Mouse (Mus musculus): ENCODE results near the gene E130309D02Rik.

The E130309D02Rik gene

GRCm38 (mm10) chr5:143266794-143267193 lies 48.4 kb downstream of the E130309D02Rik start:
- no peak for DNase-seq (ENCODE audit: low read depth)

- no peak for DNase-seq (ENCODE audit: low read depth)
These were observed 49.8 kb downstream of the E130309D02Rik start for GRCm38 (mm10) chr5:143265409-143265808.

- no peak for DNase-seq (ENCODE audit: low read depth)
These were observed 50.5 kb downstream of the E130309D02Rik start for GRCm38 (mm10) chr5:143264689-143265088.

GRCm38 (mm10) chr5:143261636-143262035 lies 53.5 kb downstream of the E130309D02Rik start:
- no peak for DNase-seq (ENCODE audit: low read depth)

- DNase-seq (ENCODE audit: low read depth) = no peak
These were observed 59.4 kb downstream of the E130309D02Rik start for GRCm38 (mm10) chr5:143255802-143256201.

GRCm38 (mm10) chr5:143255131-143255519 lies 60.0 kb downstream of the E130309D02Rik start:
- DNase-seq (ENCODE audit: low read depth) = no peak

GRCm38 (mm10) chr5:143254487-143255130 lies 60.6 kb downstream of the E130309D02Rik start:
- no peak for DNase-seq (ENCODE audit: low read depth)

- DNase-seq (ENCODE audit: low read depth) = no peak
These were observed 61.2 kb downstream of the E130309D02Rik start for GRCm38 (mm10) chr5:143253881-143254486.

GRCm38 (mm10) chr5:143253186-143253880 lies 61.8 kb downstream of the E130309D02Rik start:
- peak; percentile 17 for DNase-seq (ENCODE audit: low read depth)

GRCm38 (mm10) chr5:143252791-143253185 lies 62.4 kb downstream of the E130309D02Rik start:
- DNase-seq (ENCODE audit: low read depth) = no peak

- DNase-seq (ENCODE audit: low read depth) = no peak
These were observed 63.1 kb downstream of the E130309D02Rik start for GRCm38 (mm10) chr5:143252039-143252438.
